Mouse (Mus musculus): ENCODE measurements around the gene Plxna2.

Gene Plxna2

GRCm38 (mm10) chr1:194836182-194836581, 218.2 kb downstream of the Plxna2 start:
- DNase-seq: no peak

DNA sequence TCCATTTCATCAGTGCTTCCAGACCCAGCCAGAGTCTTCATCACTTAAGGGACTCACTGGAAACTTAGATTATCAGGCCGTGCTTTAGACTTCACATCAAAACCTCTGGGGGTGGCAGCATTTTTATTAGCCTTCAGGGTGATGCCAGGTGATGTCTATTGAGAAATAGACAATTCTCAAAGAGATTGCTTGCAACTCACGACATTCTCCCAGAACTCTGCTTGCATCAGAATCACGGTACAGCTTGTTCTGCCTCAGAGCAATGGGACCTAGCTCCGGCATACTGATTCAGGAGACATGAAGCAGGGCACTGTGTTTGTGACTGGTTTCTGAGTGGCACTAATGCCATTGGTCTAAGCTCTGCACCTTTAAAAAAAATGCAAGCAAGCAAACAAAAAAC, 218.7 kb downstream of the Plxna2 start:
- DNase-seq: no peak

DNA sequence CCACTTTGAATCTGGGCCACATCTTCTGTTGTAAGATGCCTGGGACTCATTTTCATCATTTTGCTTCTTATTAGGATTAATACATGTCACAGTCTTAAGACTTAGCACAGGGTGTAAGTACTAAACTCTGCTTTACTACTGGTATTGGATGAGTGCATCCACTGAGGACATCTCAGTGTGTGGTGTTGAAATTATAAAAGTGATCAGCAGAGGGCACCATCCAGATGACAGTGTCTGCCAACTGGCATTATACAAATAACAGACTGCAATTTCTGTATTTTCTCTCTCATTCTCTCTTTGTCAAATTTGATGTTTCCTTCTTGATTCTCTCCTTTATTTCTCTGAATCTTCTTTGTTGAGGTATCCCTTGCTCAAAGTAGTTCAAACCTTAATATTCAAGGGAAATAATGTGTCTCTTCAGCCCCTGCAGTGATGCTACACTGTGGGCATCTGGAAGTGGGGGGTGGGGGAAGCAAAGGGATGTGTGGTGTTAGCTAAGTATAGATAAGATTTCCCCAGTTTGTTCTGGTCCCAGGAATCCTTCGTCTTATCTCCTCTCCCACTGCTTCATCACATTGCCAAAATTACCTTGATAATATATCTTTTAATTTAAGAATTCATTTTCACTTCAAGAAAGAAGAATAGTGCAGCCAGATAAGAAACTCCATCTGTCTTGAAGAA, 221.4 kb downstream of the Plxna2 start:
- no peak for DNase-seq

DNA sequence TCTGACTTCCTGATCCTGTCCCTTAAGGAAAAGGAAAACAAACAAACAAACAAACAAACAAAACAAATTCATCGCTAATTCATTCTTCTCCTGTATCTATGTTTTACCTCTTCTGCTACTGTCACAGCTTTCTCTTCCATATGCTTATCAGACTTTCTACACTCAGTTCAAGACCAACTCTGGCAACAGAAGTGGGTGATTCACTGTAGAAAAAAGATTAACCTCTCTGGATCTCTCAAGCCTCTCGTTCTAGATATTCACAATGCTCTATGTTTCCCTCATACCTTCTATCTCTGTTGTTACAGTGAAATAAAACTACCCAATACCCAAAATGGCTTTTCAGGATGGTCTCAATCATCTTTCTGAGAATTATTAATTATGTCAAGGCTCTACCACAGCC, 225.0 kb downstream of the Plxna2 start:
- DNase-seq: no peak

DNA sequence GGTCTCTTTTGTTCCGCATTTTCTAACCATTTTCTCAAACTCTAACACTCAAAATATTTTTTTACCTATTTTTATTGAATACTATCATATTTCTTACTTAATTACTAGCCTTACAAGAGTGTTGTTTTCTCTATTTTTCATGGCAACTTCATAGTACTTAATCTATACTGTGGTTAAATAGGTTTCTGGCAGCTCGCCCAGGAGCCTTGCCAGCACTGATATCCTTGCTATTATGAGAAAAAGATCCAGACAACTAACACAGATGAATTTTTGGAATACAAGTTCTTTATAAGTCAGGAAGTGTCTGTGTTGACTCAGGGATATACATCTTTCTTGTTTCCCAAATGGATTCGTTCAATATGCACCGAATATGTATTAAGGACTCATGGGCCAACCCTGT, 229.0 kb downstream of the Plxna2 start:
- DNase-seq: no peak

- no peak for DNase-seq
These were observed 233.4 kb downstream of the Plxna2 start for GRCm38 (mm10) chr1:194851242-194852064.

GRCm38 (mm10) chr1:194852065-194852358, 234.0 kb downstream of the Plxna2 start:
- no peak for DNase-seq

Measured in kidney, adult 18-20 months (tissue).